Mouse (Mus musculus): Measurements from ENCODE around the gene Ltbp1. TPM values are rescaled to one million over a fixed set of nuclear protein-coding genes. Genes with fewer than 3 reads are reported as not detected.

Ltbp1 gene
- polyA plus RNA-seq (2021; fragmentation: Nextera tagmentation) = 9.9 and 10.8 TPM in 2 replicates
- long read RNA-seq, experiment 1, full-length matches to known transcripts = 3 of 5 reads
- long read RNA-seq, experiment 1, partial matches to known transcripts = 1 of 5 reads
- long read RNA-seq, experiment 1, other reads (novel, unspliced or antisense) = 1 of 5 reads
- long read RNA-seq, experiment 2, full-length matches to known transcripts = 1 of 2 reads
- long read RNA-seq, experiment 2, partial matches to known transcripts = 1 of 2 reads
- long read RNA-seq, experiment 2, other reads (novel, unspliced or antisense) = 0 of 2 reads

GRCm38 (mm10) chr17:75005281-75005684 is at the start of gene Ltbp1:
TSS of gene Ltbp1 (plus strand) at chr17:75005568.

GRCm38 (mm10) chr17:75435599-75435998 is 430.2 kb downstream of the Ltbp1 start, which contains the start of gene Rasgrp3:
TSS of gene Rasgrp3 (plus strand) at chr17:75435896.

